Mouse (Mus musculus) stomach, embryonic 15.5 days (tissue): Measurements from ENCODE around the gene Hist1h3e. TPM values are rescaled to one million over a fixed set of nuclear protein-coding genes. Genes with fewer than 3 reads are reported as not detected.

ENCODE experiments used
- microRNA-seq: library from miRNA; unstranded; fragments of <30 nt; microRNA quantifications from one replicate; pipeline ENCODE4, GENCODE M21; 2016
- polyA plus RNA-seq: library from polyadenylated mRNA; unstranded; fragments of >200 nt; fragmentation: Nextera tagmentation; extraction: Ambion mirVana; gene quantifications from 2 replicates; pipeline ENCODE4 v1.2.1, GENCODE M21; 2015

The Hist1h3e gene
- polyA plus RNA-seq, 1 experiment from 2014 or later, result 6.7 TPM

Small RNA genes lying within 50 kb of the gene (microRNA-seq; reads per million reads assigned to microRNA genes)
- gene Gm44297, result 0.77 reads per million
- not detected for gene Gm44359
- not detected for gene Gm44394
- 0.97 reads per million for gene n-TStga1

Other genes with a start within 250 kb of the Hist1h3e start
- gene Zfp322a, start 193.2 kb downstream of the Hist1h3e start, polyA plus RNA-seq, result 40.9 and 42.0 TPM in 2 replicates
- gene Abt1, start 138.5 kb downstream of the Hist1h3e start, polyA plus RNA-seq, result 10.7 and 11.9 TPM in 2 replicates
- 0.09 and 0.22 TPM in 2 replicates for gene Btn1a1, start 96.5 kb downstream of the Hist1h3e start, polyA plus RNA-seq
- gene Btn2a2, start 73.5 kb downstream of the Hist1h3e start, polyA plus RNA-seq, result 0.08 and 0.15 TPM in 2 replicates
- gene Hist1h4h, start 31.3 kb downstream of the Hist1h3e start, polyA plus RNA-seq, result 6.1 and 7.3 TPM in 2 replicates
- 4.1 and 13.0 TPM in 2 replicates for gene Hist1h2af, start 28.5 kb downstream of the Hist1h3e start, polyA plus RNA-seq
- 6.5 and 7.3 TPM in 2 replicates for gene Hist1h3g, start 26.9 kb downstream of the Hist1h3e start, polyA plus RNA-seq
- 1.0 and 1.5 TPM in 2 replicates for gene Hist1h2bh, start 19.0 kb downstream of the Hist1h3e start, polyA plus RNA-seq
- 0.83 and 0.94 TPM in 2 replicates for gene Hist1h3f, start 18.3 kb downstream of the Hist1h3e start, polyA plus RNA-seq
- gene Hist1h4f, start 10.7 kb downstream of the Hist1h3e start, polyA plus RNA-seq, result 1.7 and 2.0 TPM in 2 replicates
- gene Hist1h1d, start 9.1 kb downstream of the Hist1h3e start, polyA plus RNA-seq, result 0.89 and 0.98 TPM in 2 replicates
- gene Hist1h2ae, start 8.9 kb upstream of the Hist1h3e start, polyA plus RNA-seq, result 95.8 and 121 TPM in 2 replicates
- 11.7 and 17.0 TPM in 2 replicates for gene Hist1h2bg, start 9.0 kb upstream of the Hist1h3e start, polyA plus RNA-seq
- 3.5 and 3.8 TPM in 2 replicates for gene Hist1h2bf, start 11.8 kb upstream of the Hist1h3e start, polyA plus RNA-seq
- 2.4 and 3.4 TPM in 2 replicates for gene Hist1h2ad, start 12.0 kb upstream of the Hist1h3e start, polyA plus RNA-seq
- gene Hist1h3d, start 13.4 kb upstream of the Hist1h3e start, polyA plus RNA-seq, result 5.7 and 7.9 TPM in 2 replicates
- 117 and 130 TPM in 2 replicates for gene Hist1h4d, start 19.2 kb upstream of the Hist1h3e start, polyA plus RNA-seq
- gene Hist1h2be, start 58.8 kb upstream of the Hist1h3e start, polyA plus RNA-seq, result 2.9 TPM in 2 replicates
- 24.6 and 25.3 TPM in 2 replicates for gene Hist1h1e, start 60.2 kb upstream of the Hist1h3e start, polyA plus RNA-seq
- 1.9 and 2.4 TPM in 2 replicates for gene Hist1h2ac, start 121.6 kb upstream of the Hist1h3e start, polyA plus RNA-seq
- gene Hist1h2bc, start 121.8 kb upstream of the Hist1h3e start, polyA plus RNA-seq, result 104 and 105 TPM in 2 replicates
- gene Hist1h1t, start 133.4 kb upstream of the Hist1h3e start, polyA plus RNA-seq, result 0.19 TPM in 1 of 2 replicates, not detected in the other
- gene Hist1h4c, start 136.1 kb upstream of the Hist1h3e start, polyA plus RNA-seq, result 4.0 and 6.1 TPM in 2 replicates
- gene Hfe, start 148.5 kb upstream of the Hist1h3e start, polyA plus RNA-seq, result 7.9 and 8.8 TPM in 2 replicates
- 50.6 and 54.3 TPM in 2 replicates for gene Hist1h1c, start 176.4 kb upstream of the Hist1h3e start, polyA plus RNA-seq
- gene Hist1h3c, start 183.2 kb upstream of the Hist1h3e start, polyA plus RNA-seq, result 5.5 and 5.7 TPM in 2 replicates
- 2.5 and 3.4 TPM in 2 replicates for gene Hist1h2bb, start 184.4 kb upstream of the Hist1h3e start, polyA plus RNA-seq
- gene Hist1h2ab, start 188.8 kb upstream of the Hist1h3e start, polyA plus RNA-seq, result 43.8 and 63.1 TPM in 2 replicates
- gene Hist1h3b, start 189.9 kb upstream of the Hist1h3e start, polyA plus RNA-seq, result 7.4 and 10.6 TPM in 2 replicates
- 3.5 and 4.1 TPM in 2 replicates for gene Hist1h4b, start 194.6 kb upstream of the Hist1h3e start, polyA plus RNA-seq
- 0.42 and 0.55 TPM in 2 replicates for gene Hist1h4a, start 198.9 kb upstream of the Hist1h3e start, polyA plus RNA-seq
- gene Hist1h3a, start 200.0 kb upstream of the Hist1h3e start, polyA plus RNA-seq, result 4.8 and 6.9 TPM in 2 replicates
- 2.0 and 2.9 TPM in 2 replicates for gene Hist1h1a, start 201.3 kb upstream of the Hist1h3e start, polyA plus RNA-seq
- gene Trim38, start 207.5 kb upstream of the Hist1h3e start, polyA plus RNA-seq, result 0.06 TPM in 1 of 2 replicates, not detected in the other
- 0.13 and 0.15 TPM in 2 replicates for gene Slc17a2, start 244.6 kb upstream of the Hist1h3e start, polyA plus RNA-seq